Mouse (Mus musculus): Measurements from ENCODE around the gene Pkd1. TPM values are rescaled to one million over a fixed set of nuclear protein-coding genes. Genes with fewer than 3 reads are reported as not detected.

Gene Pkd1
- polyA plus RNA-seq, 1 experiment from 2014 or later: 9.6 TPM

- H3K36me3 ChIP-seq (replicated peaks; ENCODE audit: control insufficient read depth, insufficient read depth, low read depth, low read length): no peaks in the 10 kb centered on the region
- H3K27ac ChIP-seq (replicated peaks; ENCODE audit: low read depth, low read length): peak overlapping the region; percentile 91; the same call in 1 of the 2 replicates
- ATAC-seq (replicated peaks; ENCODE audit: insufficient number of reproducible peaks, low FRiP score, low TSS enrichment, low read depth): no peak
These were observed 88.6 kb downstream of the Pkd1 start for GRCm38 (mm10) chr17:24638214-24638613.

GRCm38 (mm10) chr17:24638840-24639239 lies 89.2 kb downstream of the Pkd1 start:
- no peak for DNase-seq (ENCODE audit: low spot score)
- Histone ChIP-seq H3K4me2 (ENCODE audit: low read depth, low read length) (no peak overlapping the region), H3K36me3 (replicated peaks; ENCODE audit: control insufficient read depth, insufficient read depth, low read depth, low read length) (no peaks in the 10 kb centered on the region), H3K9ac (replicated peaks; ENCODE audit: low read length) (no peak overlapping the region), H3K27me3 (ENCODE audit: control insufficient read depth, insufficient read depth, low read length) (no peaks in the 10 kb centered on the region), H3K27ac (replicated peaks; ENCODE audit: low read depth, low read length) (peak overlapping the region; percentile 91), H3K4me1 (ENCODE audit: control insufficient read depth, insufficient read depth, low read length) (peaks cover 8% of the 10 kb centered on the region), H3K9me3 (replicated peaks; ENCODE audit: control insufficient read depth, low read length) (no peaks in the 10 kb centered on the region), H3K4me3 (ENCODE audit: low read depth, low read length) (no peak overlapping the region)
- WGBS: 47% methylated on average over 9 of the region's 9 CpGs
- 0 out of 2 replicates have a peak, but pooled peaks have one; percentile 7 for ATAC-seq (replicated peaks; ENCODE audit: insufficient number of reproducible peaks, low FRiP score, low TSS enrichment, low read depth)

More at GRCm38 (mm10) chr17:24638214-24638613, 88.6 kb downstream of the Pkd1 start:
- H3K27me3 ChIP-seq (ENCODE audit: control insufficient read depth, insufficient read depth, low read length): no peaks in the 10 kb centered on the region
- H3K9me3 ChIP-seq (replicated peaks; ENCODE audit: control insufficient read depth, low read length): no peaks in the 10 kb centered on the region
- no peak overlapping the region for H3K4me3 ChIP-seq (ENCODE audit: low read depth, low read length)
- WGBS: 87% methylated on average over 4 of the region's 4 CpGs
- no peak overlapping the region for H3K9ac ChIP-seq (replicated peaks; ENCODE audit: low read length)
- no peak overlapping the region for H3K4me2 ChIP-seq (ENCODE audit: low read depth, low read length)
- H3K4me1 ChIP-seq (ENCODE audit: control insufficient read depth, insufficient read depth, low read length): peaks cover 8% of the 10 kb centered on the region
- DNase-seq (ENCODE audit: low spot score): no peak

DNA sequence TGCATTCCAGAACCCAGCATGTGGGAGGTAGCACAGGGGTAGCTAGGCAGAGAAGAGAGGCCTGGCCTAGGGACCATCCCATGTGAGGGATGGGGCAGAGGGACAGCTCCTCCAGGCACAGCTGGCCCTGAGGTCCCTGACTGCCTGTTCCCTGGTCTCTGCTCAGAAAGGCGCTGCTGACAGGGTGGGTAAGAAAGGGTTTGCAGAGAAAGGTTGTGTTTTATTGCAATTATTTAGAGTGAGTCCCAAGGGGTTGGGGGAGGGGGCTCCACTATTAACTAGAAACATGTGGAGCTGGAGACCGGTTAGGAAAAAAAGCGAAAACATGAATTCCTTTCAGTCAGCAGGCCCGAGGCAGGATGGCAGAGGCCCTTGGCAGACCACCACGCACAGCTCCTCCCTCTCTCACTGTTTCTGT lies 89.9 kb downstream of the Pkd1 start:
- peak overlapping the region; percentile 24; the same call in 1 of the 2 replicates for H3K4me2 ChIP-seq (ENCODE audit: low read depth, low read length)
- peak overlapping the region; percentile 91 for H3K27ac ChIP-seq (replicated peaks; ENCODE audit: low read depth, low read length)

GRCm38 (mm10) chr17:24640119-24640518 lies 90.5 kb downstream of the Pkd1 start:
- Histone ChIP-seq H3K4me1 (ENCODE audit: control insufficient read depth, insufficient read depth, low read length) (peaks cover 15% of the 10 kb centered on the region), H3K27me3 (ENCODE audit: control insufficient read depth, insufficient read depth, low read length) (no peaks in the 10 kb centered on the region), H3K27ac (replicated peaks; ENCODE audit: low read depth, low read length) (peak overlapping the region; percentile 91), H3K36me3 (replicated peaks; ENCODE audit: control insufficient read depth, insufficient read depth, low read depth, low read length) (no peaks in the 10 kb centered on the region), H3K9me3 (replicated peaks; ENCODE audit: control insufficient read depth, low read length) (no peaks in the 10 kb centered on the region), H3K9ac (replicated peaks; ENCODE audit: low read length) (peak overlapping the region; percentile 29), H3K4me3 (ENCODE audit: low read depth, low read length) (no peak overlapping the region), H3K4me2 (ENCODE audit: low read depth, low read length) (peak overlapping the region; percentile 17; the same call in 1 of the 2 replicates)
- 80% methylated on average over 7 of the region's 7 CpGs for WGBS
- ATAC-seq (replicated peaks; ENCODE audit: insufficient number of reproducible peaks, low FRiP score, low TSS enrichment, low read depth) (no peak), DNase-seq (ENCODE audit: low spot score) (no peak)

More for the DNA sequence above, 89.9 kb downstream of the Pkd1 start:
- WGBS: 29% methylated on average over 5 of the region's 5 CpGs
- Histone ChIP-seq H3K4me3 (ENCODE audit: low read depth, low read length) (no peak overlapping the region), H3K9ac (replicated peaks; ENCODE audit: low read length) (peak overlapping the region; percentile 29), H3K36me3 (replicated peaks; ENCODE audit: control insufficient read depth, insufficient read depth, low read depth, low read length) (no peaks in the 10 kb centered on the region), H3K4me1 (ENCODE audit: control insufficient read depth, insufficient read depth, low read length) (peaks cover 14% of the 10 kb centered on the region), H3K9me3 (replicated peaks; ENCODE audit: control insufficient read depth, low read length) (no peaks in the 10 kb centered on the region), H3K27me3 (ENCODE audit: control insufficient read depth, insufficient read depth, low read length) (no peaks in the 10 kb centered on the region)
- peak; percentile 84 for DNase-seq (ENCODE audit: low spot score)
- ATAC-seq (replicated peaks; ENCODE audit: insufficient number of reproducible peaks, low FRiP score, low TSS enrichment, low read depth): peak; percentile 76

- no peak overlapping the region for H3K4me3 ChIP-seq (ENCODE audit: low read depth, low read length)
- H3K4me1 ChIP-seq (ENCODE audit: control insufficient read depth, insufficient read depth, low read length): peaks cover 15% of the 10 kb centered on the region
- no peak for DNase-seq (ENCODE audit: low spot score)
- WGBS: 94% methylated on average over 15 of the region's 15 CpGs
- no peaks in the 10 kb centered on the region for H3K27me3 ChIP-seq (ENCODE audit: control insufficient read depth, insufficient read depth, low read length)
- H3K9me3 ChIP-seq (replicated peaks; ENCODE audit: control insufficient read depth, low read length): no peaks in the 10 kb centered on the region
- no peak overlapping the region; the same call in 1 of the 2 replicates for H3K27ac ChIP-seq (replicated peaks; ENCODE audit: low read depth, low read length)
- no peak overlapping the region for H3K4me2 ChIP-seq (ENCODE audit: low read depth, low read length)
- H3K9ac ChIP-seq (replicated peaks; ENCODE audit: low read length): no peak overlapping the region
- no peak for ATAC-seq (replicated peaks; ENCODE audit: insufficient number of reproducible peaks, low FRiP score, low TSS enrichment, low read depth)
- no peaks in the 10 kb centered on the region for H3K36me3 ChIP-seq (replicated peaks; ENCODE audit: control insufficient read depth, insufficient read depth, low read depth, low read length)
These were observed 90.9 kb downstream of the Pkd1 start for GRCm38 (mm10) chr17:24640581-24640980.

- ATAC-seq (replicated peaks; ENCODE audit: insufficient number of reproducible peaks, low FRiP score, low TSS enrichment, low read depth): no peak
- no peaks in the 10 kb centered on the region for H3K9me3 ChIP-seq (replicated peaks; ENCODE audit: control insufficient read depth, low read length)
- no peak overlapping the region for H3K4me3 ChIP-seq (ENCODE audit: low read depth, low read length)
- 94% methylated on average over 14 of the region's 14 CpGs for WGBS
- no peak for DNase-seq (ENCODE audit: low spot score)
- H3K36me3 ChIP-seq (replicated peaks; ENCODE audit: control insufficient read depth, insufficient read depth, low read depth, low read length): no peaks in the 10 kb centered on the region
- H3K4me1 ChIP-seq (ENCODE audit: control insufficient read depth, insufficient read depth, low read length): peaks cover 15% of the 10 kb centered on the region
- H3K9ac ChIP-seq (replicated peaks; ENCODE audit: low read length): no peak overlapping the region
- H3K27me3 ChIP-seq (ENCODE audit: control insufficient read depth, insufficient read depth, low read length): no peaks in the 10 kb centered on the region
- H3K27ac ChIP-seq (replicated peaks; ENCODE audit: low read depth, low read length): no peak overlapping the region
- H3K4me2 ChIP-seq (ENCODE audit: low read depth, low read length): no peak overlapping the region
These were observed 92.3 kb downstream of the Pkd1 start for GRCm38 (mm10) chr17:24641944-24642343.

- H3K9ac ChIP-seq (replicated peaks; ENCODE audit: low read length): no peak overlapping the region
- H3K9me3 ChIP-seq (replicated peaks; ENCODE audit: control insufficient read depth, low read length): no peaks in the 10 kb centered on the region
- DNase-seq (ENCODE audit: low spot score): no peak
- ATAC-seq (replicated peaks; ENCODE audit: insufficient number of reproducible peaks, low FRiP score, low TSS enrichment, low read depth): no peak
- H3K27ac ChIP-seq (replicated peaks; ENCODE audit: low read depth, low read length): no peak overlapping the region
- H3K4me3 ChIP-seq (ENCODE audit: low read depth, low read length): no peak overlapping the region
- WGBS: 60% methylated on average over 6 of the region's 6 CpGs
- no peaks in the 10 kb centered on the region for H3K27me3 ChIP-seq (ENCODE audit: control insufficient read depth, insufficient read depth, low read length)
- no peak overlapping the region for H3K4me2 ChIP-seq (ENCODE audit: low read depth, low read length)
- H3K4me1 ChIP-seq (ENCODE audit: control insufficient read depth, insufficient read depth, low read length): peaks cover 15% of the 10 kb centered on the region
- no peaks in the 10 kb centered on the region; the same call in 1 of the 2 replicates for H3K36me3 ChIP-seq (replicated peaks; ENCODE audit: control insufficient read depth, insufficient read depth, low read depth, low read length)
These were observed 93.2 kb downstream of the Pkd1 start for GRCm38 (mm10) chr17:24642791-24643343.

- no peak overlapping the region for H3K4me2 ChIP-seq (ENCODE audit: low read depth, low read length)
- no peak overlapping the region for H3K27ac ChIP-seq (replicated peaks; ENCODE audit: low read depth, low read length)
- H3K27me3 ChIP-seq (ENCODE audit: control insufficient read depth, insufficient read depth, low read length): no peaks in the 10 kb centered on the region
- no peak overlapping the region for H3K4me3 ChIP-seq (ENCODE audit: low read depth, low read length)
- DNase-seq (ENCODE audit: low spot score) (no peak), ATAC-seq (replicated peaks; ENCODE audit: insufficient number of reproducible peaks, low FRiP score, low TSS enrichment, low read depth) (no peak)
- H3K9me3 ChIP-seq (replicated peaks; ENCODE audit: control insufficient read depth, low read length): no peaks in the 10 kb centered on the region
- no peaks in the 10 kb centered on the region; the same call in 1 of the 2 replicates for H3K36me3 ChIP-seq (replicated peaks; ENCODE audit: control insufficient read depth, insufficient read depth, low read depth, low read length)
- WGBS: 29% methylated on average over 7 of the region's 7 CpGs
- peaks cover 16% of the 10 kb centered on the region for H3K4me1 ChIP-seq (ENCODE audit: control insufficient read depth, insufficient read depth, low read length)
- peak overlapping the region; percentile 1 for H3K9ac ChIP-seq (replicated peaks; ENCODE audit: low read length)
These were observed 94.5 kb downstream of the Pkd1 start for GRCm38 (mm10) chr17:24644030-24644715.

Data from embryonic facial prominence, embryonic 11.5 days (tissue).